ENCODE assay signal across 8 mouse cellular contexts in genomic region chr3:97032053-97032496, GRCm38 (mm10).
A peak's percentile ranks its signal among the peaks of the same experiment; 100 is the strongest.
DNase-seq lines count a peak whose midpoint lies in the region; ATAC-seq and TF ChIP-seq lines count a peak whose summit lies in the region.

No protein-coding gene starts in this region.

- H3K27ac ChIP-seq in layer of hippocampus, adult 2 months = no peak overlapping the region
- H3K27ac ChIP-seq in forebrain, embryonic 16.5 days (ENCODE audit: low read length) = no peak overlapping the region
- H3K27ac ChIP-seq in liver, embryonic 14.5 days = no peak overlapping the region
- H3K27ac ChIP-seq in neural tube, embryonic 15.5 days (replicated peaks) = no peak overlapping the region

- DNase-seq in layer of hippocampus, adult 2 months (ENCODE audit: low spot score in 2 of 2) = no peak
- DNase-seq in layer of hippocampus, adult 18-20 months (ENCODE audit: low spot score in 2 of 2) = no peak
- no peak for DNase-seq in liver, embryonic 14.5 days (ENCODE audit: low read depth in 3 of 3, low spot score in 3 of 3)
- no peak for DNase-seq in gastrocnemius, postnatal 14 days
- no peak for DNase-seq in testis, postnatal 14 days (ENCODE audit: low spot score)

- H3K36me3 ChIP-seq in forebrain, embryonic 16.5 days (ENCODE audit: control insufficient read depth, insufficient read depth) = no peaks in the 10 kb centered on the region
- no peaks in the 10 kb centered on the region for H3K36me3 ChIP-seq in liver, embryonic 14.5 days (replicated peaks; ENCODE audit: control insufficient read depth, insufficient read depth, low read depth)
- no peaks in the 10 kb centered on the region for H3K36me3 ChIP-seq in neural tube, embryonic 15.5 days

- 0% methylated on average over 10 of the region's 10 CpGs for WGBS in forebrain, embryonic 16.5 days
- 2% methylated on average over 10 of the region's 10 CpGs for WGBS in liver, embryonic 14.5 days (ENCODE audit: insufficient replicate concordance)
- WGBS in neural tube, embryonic 15.5 days = 3% methylated on average over 10 of the region's 10 CpGs

- H3K27me3 ChIP-seq in forebrain, embryonic 16.5 days (replicated peaks; ENCODE audit: control insufficient read depth, insufficient read depth, low read length) = no peaks in the 10 kb centered on the region
- no peaks in the 10 kb centered on the region; the same call in 1 of the 2 replicates for H3K27me3 ChIP-seq in liver, embryonic 14.5 days (ENCODE audit: control insufficient read depth, insufficient read depth, low read length)
- 0 out of 2 replicates have a peak, but pooled peaks cover 9% of the 10 kb centered on the region for H3K27me3 ChIP-seq in neural tube, embryonic 15.5 days (replicated peaks)

- peak overlapping the region; percentile 26; the same call in 1 of the 2 replicates for H3K4me3 ChIP-seq in layer of hippocampus, adult 2 months
- peak overlapping the region; percentile 39 for H3K4me3 ChIP-seq in forebrain, embryonic 16.5 days (replicated peaks; ENCODE audit: low read length)
- peak overlapping the region in 1 of 2 experiments; percentile 8; a peak in 1 of 4 replicates for H3K4me3 ChIP-seq in liver, embryonic 14.5 days (ENCODE audit: insufficient read depth in 1 of 2, low read depth in 2 of 2, low read length in 2 of 2)
- H3K4me3 ChIP-seq in neural tube, embryonic 15.5 days (replicated peaks) = peak overlapping the region; percentile 22

- intact Hi-C loops in gastrocnemius, postnatal 14 days (cut with DNase I; ENCODE audit: low total_unique reads) = no loop called here

- H3K9ac ChIP-seq in forebrain, embryonic 16.5 days (replicated peaks; ENCODE audit: low read depth, low read length) = peak overlapping the region; percentile 42
- H3K9ac ChIP-seq in liver, embryonic 14.5 days (replicated peaks) = no peak overlapping the region
- no peak overlapping the region for H3K9ac ChIP-seq in neural tube, embryonic 15.5 days (replicated peaks)

- 0 out of 2 replicates have a peak, but pooled peaks cover 7% of the 10 kb centered on the region for H3K4me1 ChIP-seq in forebrain, embryonic 16.5 days (replicated peaks; ENCODE audit: control insufficient read depth, insufficient read depth, low read length)
- H3K4me1 ChIP-seq in liver, embryonic 14.5 days (replicated peaks; ENCODE audit: control insufficient read depth in 2 of 2, insufficient read depth in 2 of 2, low read length in 1 of 2) = no peaks in the 10 kb centered on the region
- H3K4me1 ChIP-seq in neural tube, embryonic 15.5 days = peaks cover 8% of the 10 kb centered on the region; the same call in 1 of the 2 replicates

- peak overlapping the region; percentile 53 for H3K4me2 ChIP-seq in forebrain, embryonic 16.5 days (ENCODE audit: low read length)
- H3K4me2 ChIP-seq in liver, embryonic 14.5 days (ENCODE audit: low read depth) = 0 out of 2 replicates have a peak overlapping the region, but pooled peaks have one; percentile 6
- peak overlapping the region; percentile 54 for H3K4me2 ChIP-seq in neural tube, embryonic 15.5 days

- peak; percentile 47 for ATAC-seq in forebrain, embryonic 16.5 days
- no peak for ATAC-seq in liver, embryonic 14.5 days (ENCODE audit: insufficient read depth)
- no peak for ATAC-seq in neural tube, embryonic 15.5 days (ENCODE audit: low FRiP score)
- no peak for ATAC-seq in megakaryocyte, adult 5-6 weeks (ENCODE audit: poor library complexity, severe bottlenecking)

- H3K9me3 ChIP-seq in forebrain, embryonic 16.5 days (ENCODE audit: control insufficient read depth, low read length) = no peaks in the 10 kb centered on the region
- H3K9me3 ChIP-seq in liver, embryonic 14.5 days (ENCODE audit: control insufficient read depth, low read length) = no peaks in the 10 kb centered on the region
- H3K9me3 ChIP-seq in neural tube, embryonic 15.5 days (replicated peaks) = no peaks in the 10 kb centered on the region

- no peak for TF ChIP-seq CTCF in layer of hippocampus, adult 2 months (conservative IDR thresholded peaks at IDR 0.05)
- TF ChIP-seq CTCF in liver, embryonic 14.5 days (IDR thresholded peaks at IDR 0.05; ENCODE audit: low read depth) = no peak

- no peak for TF ChIP-seq EP300 in liver, embryonic 14.5 days (IDR thresholded peaks at IDR 0.05; ENCODE audit: low read depth)
